Mouse (Mus musculus) forebrain, embryonic 11.5 days (tissue): ENCODE measurements around the gene Cst6. TPM values are rescaled to one million over a fixed set of nuclear protein-coding genes. Genes with fewer than 3 reads are reported as not detected.

Source experiments
- ATAC-seq: fragments of 200-750 bp; cut with Nextera tagmentation; replicated peaks from 2 replicates; pipeline ENCODE4 v1.8.0; 2017; ENCODE audit warnings: moderate TSS enrichment; ENCODE audit not compliant: low FRiP score
- DNase-seq: peaks from one replicate; pipeline ENCODE4 v3.0.0-alpha.2; 2017; ENCODE audit warnings: low spot score
- H3K27ac ChIP-seq: fragments of 300-500 bp; sonication (generic); 2 replicates; pipeline ENCODE4 v1.5.1; 2014; ENCODE audit warnings: low read depth, low read length
- H3K27me3 ChIP-seq: fragments of 300-500 bp; sonication (generic); 2 replicates; pipeline ENCODE4 v1.6.1; 2014; ENCODE audit warnings: mild to moderate bottlenecking, low read length, mixed read lengths; ENCODE audit not compliant: control insufficient read depth, insufficient read depth
- H3K36me3 ChIP-seq: fragments of 300-500 bp; sonication (generic); 2 replicates; pipeline ENCODE4 v1.6.1; 2014; ENCODE audit warnings: mild to moderate bottlenecking, low read length, moderate library complexity, mixed read lengths; ENCODE audit not compliant: control insufficient read depth, insufficient read depth
- H3K4me1 ChIP-seq: fragments of 300-500 bp; sonication (generic); replicated peaks from 2 replicates; pipeline ENCODE4 v1.6.1; 2014; ENCODE audit warnings: low read length, mixed read lengths; ENCODE audit not compliant: control insufficient read depth, insufficient read depth
- H3K4me2 ChIP-seq: fragments of 300-500 bp; sonication (generic); 2 replicates; pipeline ENCODE4 v1.6.1; 2014; ENCODE audit warnings: low read depth, mild to moderate bottlenecking, low read length, moderate library complexity, mixed read lengths; ENCODE audit not compliant: severe bottlenecking
- H3K4me3 ChIP-seq: fragments of 300-500 bp; sonication (generic); 2 replicates; pipeline ENCODE4 v1.5.1; 2014; ENCODE audit warnings: low read depth, low read length
- H3K9ac ChIP-seq: fragments of 300-500 bp; sonication (generic); 2 replicates; pipeline ENCODE4 v1.6.1; 2014; ENCODE audit warnings: low read length
- H3K9me3 ChIP-seq: fragments of 300-500 bp; sonication (generic); 2 replicates; pipeline ENCODE4 v1.6.1; 2016; ENCODE audit warnings: low read length, mixed read lengths; ENCODE audit not compliant: control insufficient read depth
- WGBS: fragments of 180-500 bp; shearing (Covaris S2); extraction: QIAGEN DNeasy Blood & Tissue Kit; methylation state at CpG from one replicate; pipeline ENCODE4 v1.1.7; 2014; 5-methylcytosine and 5-hydroxymethylcytosine counted together
- polyA plus RNA-seq: library from polyadenylated mRNA; unstranded; fragments of >200 nt; fragmentation: Nextera tagmentation; extraction: Ambion mirVana; gene quantifications from 2 replicates; pipeline ENCODE4 v1.2.1, GENCODE M21; 2014

Cst6 gene
- polyA plus RNA-seq, 1 experiment from 2014 or later: 0.83 TPM

DNA sequence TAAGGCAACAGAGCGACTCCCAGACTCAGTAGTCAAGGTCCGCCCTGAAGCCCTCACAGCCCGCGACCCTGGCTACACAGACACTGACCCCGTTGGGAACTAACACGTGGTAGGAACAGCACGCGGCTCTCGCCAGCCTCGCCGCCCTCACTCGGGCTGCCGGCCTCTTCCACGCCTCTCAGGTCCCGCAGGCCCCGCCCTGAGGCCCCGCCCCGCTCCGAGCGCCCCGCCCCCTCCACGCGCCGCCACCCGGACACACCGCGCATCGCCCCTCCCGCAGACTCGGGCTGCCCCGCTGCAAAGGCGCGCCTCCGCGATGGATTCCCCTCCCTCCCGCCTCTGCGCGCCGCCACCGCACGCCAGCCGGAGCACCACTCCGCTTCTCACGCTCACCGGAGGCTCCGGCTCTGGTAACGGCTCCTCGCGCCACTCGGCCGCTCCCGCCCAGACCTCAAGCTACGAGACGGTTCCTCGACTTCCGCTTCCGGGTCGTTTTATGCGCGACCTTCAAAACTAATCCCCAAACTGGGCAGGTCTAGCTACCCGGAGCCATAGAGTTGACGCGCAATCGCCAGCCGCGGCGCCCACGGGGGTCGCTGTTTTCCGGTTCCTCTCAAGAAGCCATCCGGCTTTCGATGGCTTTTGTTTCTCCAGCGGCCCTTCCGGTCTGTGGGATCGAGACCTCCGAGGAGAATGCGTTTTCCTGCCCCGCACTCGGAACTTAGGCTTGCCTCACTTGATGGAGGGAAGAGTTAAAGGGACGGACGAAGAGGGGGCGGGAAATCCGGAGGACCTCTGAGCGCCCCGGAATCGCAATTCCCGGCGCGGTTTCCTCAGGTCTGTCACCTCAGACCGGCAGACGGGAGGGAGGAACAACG is 17.0 kb upstream of the Cst6 start, which contains the start of gene Eif1ad:
Eif1ad (plus strand) TSS at position 567 of the 878 bp plus-strand sequence.
- Histone ChIP-seq H3K36me3 (peaks cover 17% of the 10 kb centered on the region), H3K27ac (peak within 1 kb of the TSS; percentile 84), H3K9ac (peak within 1 kb of the TSS; percentile 89), H3K9me3 (no peaks in the 10 kb centered on the region), H3K4me1 (peaks cover 10% of the 10 kb centered on the region), H3K4me3 (peak within 1 kb of the TSS; percentile 92), H3K4me2 (peak within 1 kb of the TSS; percentile 91), H3K27me3 (no peaks in the 10 kb centered on the region)
- WGBS: under 1% methylated on average over 83 of the region's 92 CpGs
- ATAC-seq: peak; percentile 93
- DNase-seq: peak; percentile 97

- H3K36me3 ChIP-seq: peaks cover 15% of the 10 kb centered on the region
- no peaks in the 10 kb centered on the region for H3K27me3 ChIP-seq
- ATAC-seq (no peak), DNase-seq (no peak)
- peaks cover 10% of the 10 kb centered on the region for H3K4me1 ChIP-seq
- peak overlapping the region; percentile 92 for H3K4me3 ChIP-seq
- H3K27ac ChIP-seq: no peak overlapping the region
- WGBS: 19% methylated on average over 11 of the region's 11 CpGs
- H3K9me3 ChIP-seq: no peaks in the 10 kb centered on the region
- peak overlapping the region; percentile 89 for H3K9ac ChIP-seq
- peak overlapping the region; percentile 91 for H3K4me2 ChIP-seq
Observed at GRCm38 (mm10) chr19:5365751-5366150, 16.4 kb upstream of the Cst6 start.

DNA sequence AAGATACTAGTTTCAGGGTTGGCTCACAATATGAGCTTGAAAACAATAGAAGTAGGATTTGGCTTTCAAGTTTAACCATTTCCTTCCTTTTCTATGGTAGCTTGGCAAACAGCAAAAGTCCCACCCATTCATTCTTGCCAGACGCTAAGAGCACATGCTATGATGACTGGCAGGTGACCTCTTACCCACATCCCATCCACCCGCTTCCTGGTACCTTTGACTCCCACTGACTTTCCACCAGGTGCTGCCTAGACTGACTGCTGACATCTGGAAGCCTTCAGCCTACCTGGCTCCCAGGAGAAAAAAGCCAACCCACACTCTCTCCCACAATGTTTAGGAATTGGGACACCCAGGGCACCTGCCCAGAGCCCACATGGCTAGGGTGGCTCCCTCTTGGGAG is 14.8 kb upstream of the Cst6 start:
- H3K36me3 ChIP-seq: peaks cover under 1% of the 10 kb centered on the region
- peaks cover 10% of the 10 kb centered on the region for H3K4me1 ChIP-seq
- H3K4me3 ChIP-seq: no peak overlapping the region
- WGBS: 96% methylated on average over 2 of the region's 2 CpGs
- no peak overlapping the region for H3K4me2 ChIP-seq
- no peak for ATAC-seq
- H3K9me3 ChIP-seq: no peaks in the 10 kb centered on the region
- no peak overlapping the region for H3K27ac ChIP-seq
- no peak for DNase-seq
- no peaks in the 10 kb centered on the region for H3K27me3 ChIP-seq
- H3K9ac ChIP-seq: no peak overlapping the region

GRCm38 (mm10) chr19:5362186-5362585 is 12.8 kb upstream of the Cst6 start:
- 74% methylated on average over 2 of the region's 2 CpGs for WGBS

GRCm38 (mm10) chr19:5356080-5356479 is 6.7 kb upstream of the Cst6 start:
- Histone ChIP-seq H3K9ac (no peak overlapping the region), H3K4me3 (no peak overlapping the region), H3K27me3 (no peaks in the 10 kb centered on the region), H3K27ac (no peak overlapping the region), H3K36me3 (no peaks in the 10 kb centered on the region), H3K4me2 (no peak overlapping the region), H3K4me1 (no peaks in the 10 kb centered on the region), H3K9me3 (no peaks in the 10 kb centered on the region)
- no peak for DNase-seq
- WGBS: no CpG with 5 or more reads among the region's 1 CpGs
- no peak for ATAC-seq

More at GRCm38 (mm10) chr19:5362186-5362585, 12.8 kb upstream of the Cst6 start:
- Histone ChIP-seq H3K36me3 (no peaks in the 10 kb centered on the region; the same call in 1 of the 2 replicates), H3K27me3 (no peaks in the 10 kb centered on the region), H3K9me3 (no peaks in the 10 kb centered on the region), H3K4me1 (peaks cover 4% of the 10 kb centered on the region), H3K4me2 (no peak overlapping the region), H3K4me3 (no peak overlapping the region), H3K9ac (no peak overlapping the region), H3K27ac (no peak overlapping the region)
- ATAC-seq (no peak), DNase-seq (no peak)

DNA sequence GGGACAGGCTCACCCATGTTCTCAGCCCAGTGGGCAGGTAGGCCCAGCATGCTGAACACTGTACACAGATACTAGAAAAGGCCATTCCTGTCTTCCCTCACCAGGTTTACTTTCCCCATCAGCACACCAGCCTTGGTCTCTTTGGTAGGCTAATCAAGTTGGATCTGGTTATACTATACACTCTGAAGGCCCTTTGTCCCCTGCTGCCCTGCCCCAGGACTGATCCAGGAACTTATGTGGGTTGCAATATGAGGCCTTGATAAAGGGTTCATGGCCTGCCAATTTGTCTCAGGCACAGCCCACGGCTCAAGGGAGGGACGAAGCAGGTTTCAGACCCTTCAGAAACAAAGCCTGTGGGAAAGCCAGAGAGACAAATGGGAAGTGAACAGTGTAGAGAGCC is 4.2 kb upstream of the Cst6 start:
- Histone ChIP-seq H3K4me1 (peaks cover 2% of the 10 kb centered on the region; the same call in 1 of the 2 replicates), H3K9me3 (no peaks in the 10 kb centered on the region), H3K36me3 (no peaks in the 10 kb centered on the region), H3K27ac (no peak overlapping the region), H3K9ac (no peak overlapping the region), H3K27me3 (no peaks in the 10 kb centered on the region), H3K4me2 (no peak overlapping the region), H3K4me3 (no peak overlapping the region)
- no peak for DNase-seq
- 86% methylated on average over 2 of the region's 2 CpGs for WGBS
- no peak for ATAC-seq

DNA sequence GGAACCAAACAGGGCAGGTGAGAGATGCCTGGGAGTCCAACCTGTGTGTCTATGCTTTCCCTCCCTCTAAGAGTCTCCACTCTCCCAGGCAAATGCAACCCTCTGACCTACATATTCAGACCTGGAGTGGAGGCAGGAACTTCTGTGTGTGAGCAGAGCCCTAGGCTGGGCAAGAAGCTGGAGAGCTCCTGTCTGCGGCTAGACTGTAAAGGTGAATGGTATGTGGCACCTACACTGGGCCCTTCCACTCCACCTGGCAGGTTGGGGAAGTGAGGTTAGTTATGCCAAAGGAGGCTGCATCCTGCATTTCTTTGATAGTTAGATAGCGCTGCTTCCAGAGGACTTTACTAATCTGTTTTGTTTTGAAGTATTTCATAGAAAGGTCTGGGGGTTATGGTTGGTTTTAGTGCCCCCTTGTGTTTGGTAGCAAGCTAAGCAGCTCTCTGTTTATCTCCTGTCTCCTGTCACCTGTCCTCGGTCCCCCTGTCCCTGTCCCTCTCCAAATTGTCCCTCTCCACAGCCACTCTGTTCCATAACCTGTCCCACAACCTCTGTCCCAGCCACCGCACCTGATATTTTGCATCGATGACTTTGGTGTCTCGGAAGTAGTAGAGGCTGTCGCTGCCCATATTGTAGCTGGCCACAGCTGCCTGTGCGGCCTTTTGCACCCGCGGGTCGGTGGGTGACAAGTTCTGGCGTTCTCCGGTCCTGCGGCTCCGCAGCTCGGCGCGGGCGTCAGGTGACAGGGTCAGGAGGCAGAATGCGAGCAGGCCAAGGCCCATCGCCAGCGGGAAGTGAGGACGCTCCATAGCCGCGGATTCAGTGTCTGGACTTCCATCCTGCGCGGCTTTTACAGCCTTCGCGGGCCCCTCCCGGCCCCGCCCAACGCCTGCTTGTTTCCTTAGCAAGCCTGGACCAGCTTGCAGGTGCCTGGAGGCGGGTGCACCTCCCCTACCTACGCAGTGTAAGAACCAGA is 560 bp downstream of the Cst6 start:
- peaks cover 2% of the 10 kb centered on the region; the same call in 1 of the 2 replicates for H3K4me1 ChIP-seq
- DNase-seq (no peak), ATAC-seq (no peak)
- peak overlapping the region; percentile 45 for H3K4me2 ChIP-seq
- no peaks in the 10 kb centered on the region for H3K36me3 ChIP-seq
- peak overlapping the region; percentile 52 for H3K9ac ChIP-seq
- H3K27ac ChIP-seq: no peak overlapping the region
- no peaks in the 10 kb centered on the region for H3K9me3 ChIP-seq
- H3K4me3 ChIP-seq: peak overlapping the region; percentile 25
- no peaks in the 10 kb centered on the region for H3K27me3 ChIP-seq
- 5% methylated on average over 29 of the region's 34 CpGs for WGBS

DNA sequence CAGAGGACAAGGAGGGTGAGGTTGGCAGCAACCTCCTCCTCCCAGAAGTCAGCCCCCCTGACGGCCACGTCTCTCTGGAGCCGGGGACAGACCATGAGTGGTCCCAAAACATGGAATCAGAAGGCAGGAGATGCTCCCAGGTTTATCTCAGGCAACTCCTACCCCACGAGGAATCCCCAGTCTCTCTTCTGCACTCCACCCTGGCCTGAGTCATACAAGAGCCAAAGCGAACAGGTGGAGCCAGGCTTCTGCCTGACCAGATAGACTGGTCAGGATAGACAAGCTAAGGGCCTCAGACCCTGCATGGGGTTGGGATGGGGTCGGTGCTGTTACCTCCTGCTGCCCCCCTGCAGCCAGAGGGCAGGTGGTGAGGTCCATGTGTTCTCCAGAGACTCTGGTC is 1.3 kb downstream of the Cst6 start:
- Histone ChIP-seq H3K9me3 (no peaks in the 10 kb centered on the region), H3K27me3 (no peaks in the 10 kb centered on the region), H3K36me3 (no peaks in the 10 kb centered on the region), H3K4me1 (peaks cover 2% of the 10 kb centered on the region; the same call in 1 of the 2 replicates), H3K9ac (no peak overlapping the region), H3K4me3 (no peak overlapping the region), H3K27ac (no peak overlapping the region), H3K4me2 (no peak overlapping the region)
- DNase-seq (no peak), ATAC-seq (no peak)
- 80% methylated on average over 6 of the region's 6 CpGs for WGBS
